Mouse (Mus musculus) neural tube, embryonic 11.5 days (tissue): ENCODE data around the gene Clpb. TPM values are rescaled to one million over a fixed set of nuclear protein-coding genes. Genes with fewer than 3 reads are reported as not detected.

Source experiments
- ATAC-seq: fragments of 200-750 bp; cut with Nextera tagmentation; 2 replicates; pipeline ENCODE4 v1.8.0; 2017; ENCODE audit warnings: moderate number of reproducible peaks, mild to moderate bottlenecking, moderate TSS enrichment, moderate library complexity; ENCODE audit not compliant: insufficient read depth, low FRiP score, low TSS enrichment
- DNase-seq: peaks from one replicate; pipeline ENCODE4 v3.0.0-alpha.2; 2015; ENCODE audit warnings: low spot score
- H3K27ac ChIP-seq: fragments of 300-500 bp; sonication (generic); 2 replicates; pipeline ENCODE4 v1.5.1; 2014; ENCODE audit warnings: low read depth, mild to moderate bottlenecking, low read length
- H3K27me3 ChIP-seq: fragments of 300-500 bp; sonication (generic); 2 replicates; pipeline ENCODE4 v1.6.1; 2014; ENCODE audit warnings: mild to moderate bottlenecking, low read length, mixed read lengths; ENCODE audit not compliant: control insufficient read depth, insufficient read depth
- H3K36me3 ChIP-seq: fragments of 300-500 bp; sonication (generic); 2 replicates; pipeline ENCODE4 v1.6.1; 2014; ENCODE audit warnings: mild to moderate bottlenecking, low read length, moderate library complexity, mixed read lengths; ENCODE audit not compliant: control insufficient read depth, insufficient read depth
- H3K4me1 ChIP-seq: fragments of 300-500 bp; sonication (generic); 2 replicates; pipeline ENCODE4 v1.6.1; 2014; ENCODE audit warnings: low read length, mixed read lengths; ENCODE audit not compliant: control insufficient read depth, insufficient read depth
- H3K4me2 ChIP-seq: fragments of 300-500 bp; sonication (generic); 2 replicates; pipeline ENCODE4 v1.6.1; 2014; ENCODE audit warnings: low read depth, mild to moderate bottlenecking, moderate library complexity
- H3K4me3 ChIP-seq: fragments of 300-500 bp; sonication (generic); 2 replicates; pipeline ENCODE4 v1.5.1; 2014; ENCODE audit warnings: low read depth, low read length
- H3K9ac ChIP-seq: fragments of 300-500 bp; sonication (generic); 2 replicates; pipeline ENCODE4 v1.6.1; 2014; ENCODE audit warnings: mild to moderate bottlenecking, low read length
- H3K9me3 ChIP-seq: fragments of 300-500 bp; sonication (generic); 2 replicates; pipeline ENCODE4 v1.6.1; 2016; ENCODE audit warnings: low read length; ENCODE audit not compliant: control insufficient read depth
- WGBS: fragments of 180-500 bp; shearing (Covaris S2); extraction: QIAGEN DNeasy Blood & Tissue Kit; methylation state at CpG from one replicate; pipeline ENCODE4 v1.1.7; 2014; 5-methylcytosine and 5-hydroxymethylcytosine counted together
- polyA plus RNA-seq: library from polyadenylated mRNA; unstranded; fragments of >200 nt; fragmentation: Nextera tagmentation; extraction: Ambion mirVana; gene quantifications from 2 replicates; pipeline ENCODE4 v1.2.1, GENCODE M21; 2014

Gene Clpb
- polyA plus RNA-seq, 1 experiment from 2014 or later: 41.4 TPM

DNA sequence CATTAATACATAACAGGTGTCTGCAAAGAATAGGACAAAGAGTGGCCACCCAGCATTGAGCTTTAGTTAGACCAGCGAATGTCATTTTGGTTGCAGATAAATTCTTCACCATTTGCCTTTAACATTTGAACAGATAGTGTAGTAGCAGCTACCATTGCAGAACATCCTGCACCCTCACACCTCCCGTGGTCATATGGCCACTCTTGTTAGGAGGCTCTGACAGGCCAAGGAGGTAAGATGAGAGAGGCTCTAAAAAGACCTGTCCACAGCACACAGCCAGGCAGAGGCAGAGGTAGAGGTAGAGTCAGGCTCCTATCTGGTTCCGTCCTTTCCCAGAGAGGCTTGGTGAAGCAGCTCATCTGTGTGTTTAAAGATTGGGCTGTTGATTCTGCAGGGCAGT is 17.5 kb downstream of the Clpb start:
- no peaks in the 10 kb centered on the region for H3K27me3 ChIP-seq
- no peak overlapping the region for H3K9ac ChIP-seq
- WGBS: 76% methylated on average over 3 of the region's 3 CpGs
- H3K27ac ChIP-seq: no peak overlapping the region
- DNase-seq (no peak), ATAC-seq (no peak)
- H3K9me3 ChIP-seq: no peaks in the 10 kb centered on the region
- no peak overlapping the region for H3K4me2 ChIP-seq
- H3K4me3 ChIP-seq: no peak overlapping the region
- no peaks in the 10 kb centered on the region for H3K36me3 ChIP-seq
- peaks cover 14% of the 10 kb centered on the region for H3K4me1 ChIP-seq

DNA sequence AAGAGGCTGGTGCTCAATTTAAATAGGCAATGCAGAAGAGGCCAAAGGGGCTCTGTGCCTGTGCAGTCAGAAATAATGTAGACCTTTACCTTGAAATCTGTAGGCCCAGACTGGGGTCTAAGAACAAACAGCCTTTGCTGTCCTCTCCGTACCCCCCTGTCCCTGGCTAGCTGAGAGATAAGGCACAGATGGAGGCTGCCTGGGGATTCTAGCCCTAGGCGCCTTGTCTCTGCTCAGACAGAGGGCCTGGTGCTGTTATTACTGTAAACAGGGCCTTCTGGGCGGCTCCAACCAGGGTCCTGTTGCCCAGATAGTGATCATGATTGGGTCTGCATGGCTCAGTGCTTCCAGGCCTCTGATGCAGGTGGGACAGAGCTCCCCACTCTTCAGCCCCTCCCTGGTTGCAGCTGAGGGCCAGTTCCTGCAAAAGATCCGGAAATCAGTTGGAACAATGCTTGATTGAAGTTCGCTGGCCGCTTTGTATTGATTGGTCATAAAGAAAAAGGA is 18.2 kb downstream of the Clpb start:
- Histone ChIP-seq H3K27me3 (no peaks in the 10 kb centered on the region), H3K9me3 (no peaks in the 10 kb centered on the region), H3K4me3 (no peak overlapping the region), H3K36me3 (no peaks in the 10 kb centered on the region), H3K4me2 (no peak overlapping the region), H3K4me1 (peaks cover 12% of the 10 kb centered on the region), H3K9ac (no peak overlapping the region), H3K27ac (no peak overlapping the region)
- ATAC-seq (no peak), DNase-seq (no peak)
- WGBS: 29% methylated on average over 6 of the region's 6 CpGs

DNA sequence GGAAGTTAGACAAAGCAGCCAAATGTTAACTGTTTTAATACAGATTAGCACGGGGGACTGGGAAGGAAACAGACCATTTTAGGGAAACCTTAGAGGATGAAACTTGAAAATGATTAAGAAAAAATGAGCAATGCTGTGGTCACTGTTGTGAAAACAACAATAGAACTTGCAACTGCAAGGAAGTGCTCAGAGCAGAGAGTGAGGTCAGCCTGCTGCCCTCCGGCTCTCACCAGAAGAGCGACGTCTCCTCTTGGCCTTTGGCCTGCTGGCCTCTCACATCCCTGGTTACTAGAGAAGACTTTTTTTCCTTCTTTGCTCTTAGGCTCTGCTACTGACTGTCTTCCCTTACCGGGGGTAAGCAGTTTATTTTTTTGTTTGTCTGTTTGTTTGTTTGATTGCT is 19.5 kb downstream of the Clpb start:
- no peak overlapping the region for H3K4me2 ChIP-seq
- ATAC-seq: no peak
- no peak overlapping the region for H3K27ac ChIP-seq
- H3K36me3 ChIP-seq: no peaks in the 10 kb centered on the region
- 0 out of 2 replicates have a peak, but pooled peaks cover 2% of the 10 kb centered on the region for H3K4me1 ChIP-seq
- no peak overlapping the region for H3K9ac ChIP-seq
- H3K4me3 ChIP-seq: no peak overlapping the region
- no peaks in the 10 kb centered on the region for H3K9me3 ChIP-seq
- WGBS: 71% methylated on average over 5 of the region's 5 CpGs
- DNase-seq: no peak
- no peaks in the 10 kb centered on the region for H3K27me3 ChIP-seq

DNA sequence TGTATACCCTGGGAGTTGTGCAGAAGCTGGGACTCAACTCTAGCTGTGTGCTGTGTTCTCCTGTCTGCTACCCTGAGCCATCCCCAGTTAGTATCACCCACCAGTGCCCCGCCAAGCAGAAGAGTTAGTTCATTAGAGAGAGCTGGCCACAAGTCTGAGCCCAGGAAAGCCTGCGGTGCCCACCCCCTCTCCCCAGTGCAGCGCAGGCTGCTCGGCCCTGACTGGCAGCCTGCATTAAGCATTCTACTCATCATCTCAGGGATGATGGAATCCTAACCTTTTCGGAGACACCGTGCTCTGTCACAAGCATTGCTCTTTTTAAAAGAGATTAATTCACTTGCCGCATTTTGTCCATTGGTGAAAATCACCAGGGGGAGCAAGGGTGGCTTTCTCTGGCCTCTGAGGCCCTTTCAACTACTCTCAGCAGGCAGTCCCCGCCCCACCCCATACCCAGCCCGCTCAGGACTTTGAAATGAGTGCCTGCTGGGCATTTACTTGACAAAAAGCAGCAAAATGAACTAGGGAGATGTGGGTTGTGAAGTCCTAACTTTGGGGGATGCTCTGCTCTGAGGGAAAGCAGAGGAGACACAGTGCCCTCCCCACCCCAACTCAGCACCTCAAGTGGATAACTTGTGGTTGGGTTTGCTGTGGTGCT is 20.7 kb downstream of the Clpb start:
- ATAC-seq (peak; percentile 58; the same call in 1 of the 2 replicates), DNase-seq (no peak)
- H3K27me3 ChIP-seq: no peaks in the 10 kb centered on the region
- H3K9ac ChIP-seq: no peak overlapping the region
- H3K4me2 ChIP-seq: no peak overlapping the region
- H3K27ac ChIP-seq: no peak overlapping the region
- H3K9me3 ChIP-seq: no peaks in the 10 kb centered on the region
- 19% methylated on average over 9 of the region's 9 CpGs for WGBS
- no peaks in the 10 kb centered on the region for H3K36me3 ChIP-seq
- no peak overlapping the region for H3K4me3 ChIP-seq
- 0 out of 2 replicates have a peak, but pooled peaks cover 2% of the 10 kb centered on the region for H3K4me1 ChIP-seq

DNA sequence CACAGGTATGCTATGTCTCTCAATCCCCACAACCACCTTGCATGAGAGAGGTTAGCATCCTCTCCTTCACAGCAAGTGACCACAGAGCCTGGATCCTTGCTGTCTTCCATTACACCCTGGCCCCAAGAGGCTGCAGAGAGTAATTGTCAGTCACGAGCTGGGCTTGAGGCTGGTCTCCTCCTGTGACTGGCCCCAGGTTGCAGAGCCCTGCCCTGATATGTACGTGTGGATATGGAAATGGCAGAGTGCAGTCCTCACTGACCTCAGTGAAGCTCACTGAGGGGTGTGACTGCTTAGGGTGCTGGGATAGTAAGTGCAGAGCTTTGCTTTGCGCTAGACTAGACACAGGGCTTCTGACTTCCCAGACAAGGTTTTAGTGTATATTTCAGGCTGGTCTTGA is 21.2 kb downstream of the Clpb start:
- Histone ChIP-seq H3K36me3 (no peaks in the 10 kb centered on the region), H3K4me3 (no peak overlapping the region), H3K4me1 (0 out of 2 replicates have a peak, but pooled peaks cover 2% of the 10 kb centered on the region), H3K27ac (no peak overlapping the region), H3K27me3 (no peaks in the 10 kb centered on the region), H3K9ac (no peak overlapping the region), H3K9me3 (no peaks in the 10 kb centered on the region), H3K4me2 (no peak overlapping the region)
- WGBS: 41% methylated on average over 3 of the region's 3 CpGs
- ATAC-seq (no peak), DNase-seq (no peak)

DNA sequence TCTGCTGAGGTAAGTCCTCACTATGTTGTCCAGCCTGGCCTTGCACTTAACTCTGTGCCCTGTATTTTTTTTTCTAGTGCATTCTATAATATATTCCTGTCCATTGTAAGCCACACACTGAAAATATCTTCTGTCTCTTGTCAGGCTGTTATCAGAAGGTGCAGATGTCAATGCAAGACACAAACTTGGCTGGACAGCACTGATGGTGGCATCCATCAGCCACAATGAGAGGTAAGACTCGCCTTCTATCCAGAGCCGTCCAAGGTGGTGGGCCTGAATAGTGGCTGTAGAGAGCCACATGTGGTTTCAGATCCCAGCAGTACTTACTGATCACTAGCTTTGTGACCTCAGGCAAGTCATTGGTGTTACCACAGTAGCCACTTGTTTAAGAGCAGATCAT is 23.7 kb downstream of the Clpb start:
- whole genome bisulfite sequencing: 92% methylated on average over 2 of the region's 2 CpGs
- no peak overlapping the region for H3K9ac ChIP-seq
- H3K27ac ChIP-seq: no peak overlapping the region
- DNase-seq: no peak
- no peaks in the 10 kb centered on the region for H3K9me3 ChIP-seq
- H3K27me3 ChIP-seq: no peaks in the 10 kb centered on the region
- no peak overlapping the region for H3K4me3 ChIP-seq
- H3K36me3 ChIP-seq: no peaks in the 10 kb centered on the region
- H3K4me1 ChIP-seq: 0 out of 2 replicates have a peak, but pooled peaks cover 2% of the 10 kb centered on the region
- ATAC-seq: no peak
- H3K4me2 ChIP-seq: no peak overlapping the region

DNA sequence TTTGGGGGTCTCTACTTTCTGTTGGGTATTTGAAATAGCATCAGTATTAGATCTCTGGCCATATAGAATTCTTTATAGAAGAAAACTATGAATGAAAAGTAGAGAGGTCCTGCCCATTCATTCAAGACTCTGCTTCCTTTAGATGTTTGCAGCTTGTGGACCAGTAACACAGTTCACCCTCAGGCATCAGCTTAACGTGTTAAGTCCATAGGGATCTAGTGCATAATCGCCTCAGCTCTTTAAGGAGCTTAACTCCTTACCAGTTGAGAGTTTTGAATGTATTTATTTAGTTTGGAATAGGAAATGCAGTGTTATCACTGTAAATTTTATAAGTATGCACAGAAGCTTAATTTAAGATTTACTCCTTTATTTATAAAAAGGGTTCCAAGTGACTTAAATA is 27.0 kb downstream of the Clpb start:
- no peaks in the 10 kb centered on the region for H3K9me3 ChIP-seq
- DNase-seq (no peak), ATAC-seq (no peak)
- H3K9ac ChIP-seq: no peak overlapping the region
- no peaks in the 10 kb centered on the region for H3K27me3 ChIP-seq
- WGBS: 85% methylated on average over 2 of the region's 2 CpGs
- no peaks in the 10 kb centered on the region for H3K4me1 ChIP-seq
- H3K27ac ChIP-seq: no peak overlapping the region
- no peaks in the 10 kb centered on the region for H3K36me3 ChIP-seq
- H3K4me3 ChIP-seq: no peak overlapping the region
- H3K4me2 ChIP-seq: no peak overlapping the region

DNA sequence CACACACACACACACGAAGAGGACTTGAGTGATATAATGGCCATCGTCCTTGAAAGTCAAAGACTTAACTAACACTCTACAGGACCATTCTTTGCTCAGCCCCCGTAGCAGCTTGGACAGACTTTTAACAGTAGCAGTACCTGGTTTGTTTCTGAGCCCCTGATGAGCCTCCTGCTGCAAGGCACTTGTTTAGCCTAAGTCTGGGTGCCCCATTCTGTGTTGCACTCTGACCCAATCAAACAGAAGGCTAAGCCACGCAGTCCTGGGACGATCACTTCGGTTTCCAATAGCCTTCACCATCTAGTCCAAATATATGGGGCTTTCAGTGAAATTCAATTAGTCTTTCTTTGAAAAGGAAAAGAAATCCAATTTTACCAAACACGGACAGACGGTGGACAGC is 28.4 kb downstream of the Clpb start:
- no peaks in the 10 kb centered on the region for H3K36me3 ChIP-seq
- no peak for ATAC-seq
- H3K27me3 ChIP-seq: no peaks in the 10 kb centered on the region
- no peak overlapping the region for H3K4me3 ChIP-seq
- no peak for DNase-seq
- H3K9ac ChIP-seq: no peak overlapping the region
- WGBS: 92% methylated on average over 8 of the region's 8 CpGs
- no peaks in the 10 kb centered on the region for H3K9me3 ChIP-seq
- H3K4me1 ChIP-seq: no peaks in the 10 kb centered on the region
- no peak overlapping the region for H3K4me2 ChIP-seq
- no peak overlapping the region for H3K27ac ChIP-seq

DNA sequence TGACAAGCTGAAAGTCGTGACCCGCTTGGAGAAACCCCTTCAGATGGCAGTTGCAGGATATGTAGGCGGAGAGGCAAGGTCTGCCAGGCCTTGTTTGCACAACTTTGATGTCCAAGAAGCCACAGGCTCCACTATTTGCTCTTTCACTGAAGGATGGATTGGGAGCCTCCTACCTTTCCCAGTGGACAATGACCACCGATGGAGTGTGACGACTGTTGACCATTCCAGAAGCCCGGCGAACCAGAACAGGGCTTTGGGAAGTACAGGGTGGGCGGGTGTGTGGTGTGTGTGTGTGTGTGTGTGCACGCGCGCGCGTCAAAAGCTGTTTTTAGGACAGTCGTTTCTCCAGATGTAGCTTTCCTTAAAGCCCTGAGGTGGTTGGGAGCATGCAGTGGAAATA is 29.0 kb downstream of the Clpb start:
- no peaks in the 10 kb centered on the region for H3K4me1 ChIP-seq
- no peaks in the 10 kb centered on the region for H3K36me3 ChIP-seq
- H3K4me2 ChIP-seq: no peak overlapping the region
- ATAC-seq (no peak), DNase-seq (no peak)
- H3K27ac ChIP-seq: no peak overlapping the region
- WGBS: 72% methylated on average over 14 of the region's 14 CpGs
- H3K27me3 ChIP-seq: no peaks in the 10 kb centered on the region
- no peak overlapping the region for H3K9ac ChIP-seq
- no peaks in the 10 kb centered on the region for H3K9me3 ChIP-seq
- no peak overlapping the region for H3K4me3 ChIP-seq
